Mouse (Mus musculus): Measurements from ENCODE around the gene Rai14. TPM values are rescaled to one million over a fixed set of nuclear protein-coding genes. Genes with fewer than 3 reads are reported as not detected.
"Not testable (repeated sequence)": the region's sequence is repeated elsewhere in the genome, so short reads cannot be mapped to it uniquely, and the experiment has no call there.

Gene Rai14
- polyA plus RNA-seq, 1 experiment from 2014 or later: 12.7 TPM

DNA sequence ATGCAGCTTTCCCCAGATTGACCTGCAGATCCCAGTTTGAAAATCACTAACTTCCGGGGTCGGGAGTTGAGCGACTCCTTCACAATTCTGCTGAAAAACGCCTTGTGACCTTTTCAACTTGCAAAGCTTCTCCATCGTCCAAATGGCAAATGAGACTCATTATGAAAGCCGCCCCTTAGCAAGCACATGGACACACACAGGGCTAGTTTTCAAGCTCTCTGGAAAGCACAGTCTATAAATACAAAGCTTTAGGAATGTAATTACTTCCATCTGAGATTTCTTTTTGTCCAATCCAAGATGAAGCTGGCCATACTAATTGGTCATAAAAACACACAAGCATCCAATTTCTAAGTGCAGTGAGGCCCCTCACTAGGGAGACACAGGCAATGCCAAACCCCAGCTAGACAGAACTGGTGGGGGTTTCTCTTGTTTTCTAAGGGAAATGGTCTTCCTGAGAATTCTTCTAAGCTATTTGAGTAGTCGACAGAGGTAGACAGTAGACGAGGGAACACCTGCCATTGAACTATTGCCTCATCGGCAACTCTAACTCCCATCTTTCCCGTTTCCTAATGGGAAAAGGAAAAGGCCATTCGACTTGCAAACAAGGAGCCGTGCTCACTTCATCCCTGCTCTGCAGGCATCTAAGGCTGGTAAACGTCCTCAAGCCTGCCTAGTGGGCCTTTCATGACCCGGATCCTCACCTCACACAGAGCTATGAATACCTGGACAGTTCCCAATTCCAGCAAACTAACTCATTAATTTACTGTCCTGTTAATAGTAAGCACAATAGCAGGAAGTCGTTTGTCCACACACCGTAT lies 173.9 kb downstream of the Rai14 start:
- no peak for ATAC-seq (replicated peaks; ENCODE audit: extremely low read depth, insufficient read depth, low FRiP score)
- Histone ChIP-seq H3K4me1 (ENCODE audit: control insufficient read depth, insufficient read depth, low read length) (no peaks in the 10 kb centered on the region), H3K27me3 (ENCODE audit: control insufficient read depth, insufficient read depth, low read length) (no peaks in the 10 kb centered on the region), H3K4me3 (ENCODE audit: low read length) (no peak overlapping the region), H3K36me3 (ENCODE audit: control insufficient read depth, insufficient read depth) (no peaks in the 10 kb centered on the region), H3K4me2 (ENCODE audit: low read depth, low read length) (no peak overlapping the region), H3K27ac (ENCODE audit: low read length) (no peak overlapping the region), H3K9ac (ENCODE audit: low read length) (no peak overlapping the region), H3K9me3 (replicated peaks; ENCODE audit: control insufficient read depth, low read length) (no peaks in the 10 kb centered on the region)
- 75% methylated on average over 16 of the region's 16 CpGs for WGBS

- H3K27ac ChIP-seq (ENCODE audit: low read length): no peak overlapping the region
- H3K4me1 ChIP-seq (ENCODE audit: control insufficient read depth, insufficient read depth, low read length): no peaks in the 10 kb centered on the region
- 58% methylated on average over 7 of the region's 7 CpGs for WGBS
- no peak overlapping the region for H3K4me2 ChIP-seq (ENCODE audit: low read depth, low read length)
- H3K4me3 ChIP-seq (ENCODE audit: low read length): no peak overlapping the region
- no peak overlapping the region for H3K9ac ChIP-seq (ENCODE audit: low read length)
- H3K9me3 ChIP-seq (replicated peaks; ENCODE audit: control insufficient read depth, low read length): no peaks in the 10 kb centered on the region
- no peaks in the 10 kb centered on the region for H3K36me3 ChIP-seq (ENCODE audit: control insufficient read depth, insufficient read depth)
- ATAC-seq (replicated peaks; ENCODE audit: extremely low read depth, insufficient read depth, low FRiP score): no peak
- H3K27me3 ChIP-seq (ENCODE audit: control insufficient read depth, insufficient read depth, low read length): no peaks in the 10 kb centered on the region
Observed at GRCm38 (mm10) chr15:10535969-10536368, 178.5 kb downstream of the Rai14 start.

DNA sequence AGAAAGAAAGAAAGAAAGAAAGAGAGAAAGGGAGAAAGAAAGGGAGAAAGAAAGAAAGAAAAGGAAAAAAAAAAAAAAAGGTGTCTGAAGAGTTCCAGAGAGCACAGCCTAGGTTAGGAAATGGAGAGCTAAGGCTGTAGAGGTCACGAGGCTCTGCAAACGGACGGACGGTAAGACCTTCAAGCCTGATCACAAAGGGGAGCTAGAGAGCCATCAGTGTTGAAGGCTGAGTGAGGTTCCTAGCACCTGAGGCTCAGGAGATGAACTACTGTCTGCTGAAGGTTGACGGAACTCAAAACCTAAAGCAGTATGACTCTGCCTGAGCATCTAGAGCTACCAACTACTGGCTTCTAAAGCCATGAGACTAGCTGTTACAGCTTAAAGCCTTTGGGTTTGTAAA lies 179.8 kb downstream of the Rai14 start:
- WGBS: 71% methylated on average over 5 of the region's 5 CpGs
- no peak overlapping the region for H3K9ac ChIP-seq (ENCODE audit: low read length)

DNA sequence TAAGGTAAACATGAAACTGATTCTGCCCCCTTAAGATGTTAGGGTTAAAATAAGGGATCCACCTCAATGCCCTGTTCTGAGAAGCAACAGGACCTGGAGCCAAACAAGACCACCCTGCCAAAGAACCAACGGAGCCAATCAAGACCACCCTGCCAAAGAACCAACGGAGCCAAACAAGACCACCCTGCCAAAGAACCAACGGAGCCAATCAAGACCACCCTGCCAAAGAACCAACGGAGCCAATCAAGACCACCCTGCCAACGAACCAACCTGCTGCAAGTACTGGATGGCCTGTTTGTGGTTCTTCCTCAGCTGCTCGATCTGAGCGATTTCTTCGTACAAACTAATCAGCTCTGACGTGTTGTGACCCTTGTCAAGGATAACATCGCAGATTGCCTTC lies 181.1 kb downstream of the Rai14 start:
- H3K9me3 ChIP-seq (replicated peaks; ENCODE audit: control insufficient read depth, low read length); H3K27ac ChIP-seq (ENCODE audit: low read length); H3K27me3 ChIP-seq (ENCODE audit: control insufficient read depth, insufficient read depth, low read length); H3K9ac ChIP-seq (ENCODE audit: low read length); H3K4me2 ChIP-seq (ENCODE audit: low read depth, low read length); H3K36me3 ChIP-seq (ENCODE audit: control insufficient read depth, insufficient read depth); ATAC-seq (replicated peaks; ENCODE audit: extremely low read depth, insufficient read depth, low FRiP score); H3K4me1 ChIP-seq (ENCODE audit: control insufficient read depth, insufficient read depth, low read length); H3K4me3 ChIP-seq (ENCODE audit: low read length): not testable (repeated sequence)
- WGBS: 84% methylated on average over 10 of the region's 10 CpGs

More for the DNA sequence above, 179.8 kb downstream of the Rai14 start:
- Histone ChIP-seq H3K36me3 (ENCODE audit: control insufficient read depth, insufficient read depth) (no peaks in the 10 kb centered on the region), H3K4me2 (ENCODE audit: low read depth, low read length) (no peak overlapping the region), H3K27ac (ENCODE audit: low read length) (no peak overlapping the region), H3K4me1 (ENCODE audit: control insufficient read depth, insufficient read depth, low read length) (no peaks in the 10 kb centered on the region), H3K27me3 (ENCODE audit: control insufficient read depth, insufficient read depth, low read length) (no peaks in the 10 kb centered on the region), H3K4me3 (ENCODE audit: low read length) (no peak overlapping the region), H3K9me3 (replicated peaks; ENCODE audit: control insufficient read depth, low read length) (no peaks in the 10 kb centered on the region)
- ATAC-seq (replicated peaks; ENCODE audit: extremely low read depth, insufficient read depth, low FRiP score): no peak

DNA sequence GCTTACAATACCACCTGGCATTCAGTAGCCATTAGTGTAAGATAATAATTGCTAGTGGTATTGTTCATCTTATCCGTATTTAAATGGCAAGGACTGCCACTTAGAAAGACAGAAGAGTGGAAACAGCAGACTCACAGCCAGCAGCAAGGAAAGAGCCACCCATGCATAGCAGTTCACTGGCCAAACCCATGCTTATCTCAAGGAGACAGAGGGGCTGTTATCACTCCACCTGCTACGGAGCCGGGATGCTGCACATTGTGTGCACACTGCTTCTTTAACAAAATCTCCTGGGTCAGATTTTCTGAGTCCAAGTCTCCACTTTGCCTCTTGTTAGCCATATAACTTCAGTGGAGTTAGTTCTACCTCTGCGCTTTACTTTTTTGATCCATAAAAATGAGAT lies 183.1 kb downstream of the Rai14 start:
- WGBS: 49% methylated on average over 4 of the region's 4 CpGs

GRCm38 (mm10) chr15:10525896-10526295 lies 188.5 kb downstream of the Rai14 start:
- whole genome bisulfite sequencing: 71% methylated on average over 1 of the region's 1 CpGs
- H3K27ac ChIP-seq (ENCODE audit: low read length): no peak overlapping the region

More for the DNA sequence above, 183.1 kb downstream of the Rai14 start:
- H3K4me3 ChIP-seq (ENCODE audit: low read length): no peak overlapping the region
- no peaks in the 10 kb centered on the region for H3K4me1 ChIP-seq (ENCODE audit: control insufficient read depth, insufficient read depth, low read length)
- no peak overlapping the region for H3K4me2 ChIP-seq (ENCODE audit: low read depth, low read length)
- no peaks in the 10 kb centered on the region for H3K36me3 ChIP-seq (ENCODE audit: control insufficient read depth, insufficient read depth)
- ATAC-seq (replicated peaks; ENCODE audit: extremely low read depth, insufficient read depth, low FRiP score): no peak
- no peaks in the 10 kb centered on the region for H3K27me3 ChIP-seq (ENCODE audit: control insufficient read depth, insufficient read depth, low read length)
- H3K27ac ChIP-seq (ENCODE audit: low read length): no peak overlapping the region
- no peaks in the 10 kb centered on the region for H3K9me3 ChIP-seq (replicated peaks; ENCODE audit: control insufficient read depth, low read length)
- H3K9ac ChIP-seq (ENCODE audit: low read length): no peak overlapping the region

More at GRCm38 (mm10) chr15:10525896-10526295, 188.5 kb downstream of the Rai14 start:
- Histone ChIP-seq H3K4me3 (ENCODE audit: low read length) (no peak overlapping the region), H3K36me3 (ENCODE audit: control insufficient read depth, insufficient read depth) (no peaks in the 10 kb centered on the region), H3K9ac (ENCODE audit: low read length) (no peak overlapping the region), H3K27me3 (ENCODE audit: control insufficient read depth, insufficient read depth, low read length) (no peaks in the 10 kb centered on the region), H3K9me3 (replicated peaks; ENCODE audit: control insufficient read depth, low read length) (no peaks in the 10 kb centered on the region), H3K4me2 (ENCODE audit: low read depth, low read length) (no peak overlapping the region), H3K4me1 (ENCODE audit: control insufficient read depth, insufficient read depth, low read length) (no peaks in the 10 kb centered on the region)
- ATAC-seq (replicated peaks; ENCODE audit: extremely low read depth, insufficient read depth, low FRiP score): no peak

Other genes with a start within 250 kb of the Rai14 start
- gene Dnajc21, start 244.1 kb downstream of the Rai14 start, polyA plus RNA-seq (2015; fragmentation: Nextera tagmentation; extraction: Ambion mirVana): 6.0 and 6.2 TPM in 2 replicates
- gene Brix1, start 228.7 kb downstream of the Rai14 start, polyA plus RNA-seq (2015; fragmentation: Nextera tagmentation; extraction: Ambion mirVana): 48.5 and 63.7 TPM in 2 replicates
- 18.0 and 24.3 TPM in 2 replicates for gene Rad1, start 228.6 kb downstream of the Rai14 start, polyA plus RNA-seq (2015; fragmentation: Nextera tagmentation; extraction: Ambion mirVana)
- not detected in 2 replicates for gene Ttc23l, start 156.0 kb downstream of the Rai14 start, polyA plus RNA-seq (2015; fragmentation: Nextera tagmentation; extraction: Ambion mirVana)
- gene C1qtnf3, start 237.7 kb upstream of the Rai14 start, polyA plus RNA-seq (2015; fragmentation: Nextera tagmentation; extraction: Ambion mirVana): 1.4 and 3.2 TPM in 2 replicates